Mouse (Mus musculus): ENCODE measurements around the gene Catip. TPM values are rescaled to one million over a fixed set of nuclear protein-coding genes. Genes with fewer than 3 reads are reported as not detected.
"Not testable (repeated sequence)": the region's sequence is repeated elsewhere in the genome, so short reads cannot be mapped to it uniquely, and the experiment has no call there.

The Catip gene
- polyA plus RNA-seq, 1 experiment from 2014 or later = 0.57 TPM

DNA sequence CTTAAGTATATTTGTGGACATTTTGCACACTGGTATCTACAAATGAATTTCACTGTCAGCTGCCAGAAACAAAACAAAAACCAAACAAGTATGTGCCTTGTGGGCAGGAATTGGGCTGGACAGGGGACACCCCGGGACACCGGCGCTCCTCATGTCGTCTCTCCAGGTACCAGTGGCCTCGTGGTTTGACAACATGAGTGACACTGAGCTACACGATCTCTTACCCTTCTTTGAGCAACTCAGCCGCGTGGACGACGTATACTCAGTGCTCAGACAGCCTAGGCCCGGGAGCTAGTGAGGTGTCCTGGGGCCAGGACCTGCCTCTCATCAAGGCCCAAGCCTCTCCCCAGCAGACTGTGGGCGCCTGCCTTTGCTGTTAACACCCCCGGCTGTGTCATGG lies 33.4 kb downstream of the Catip start:
- H3K9me3 ChIP-seq (ENCODE audit: control insufficient read depth, low read length) = no peaks in the 10 kb centered on the region
- DNase-seq = no peak
- peaks cover 4% of the 10 kb centered on the region; the same call in 1 of the 2 replicates for H3K27me3 ChIP-seq (ENCODE audit: control insufficient read depth, insufficient read depth, low read length)
- H3K36me3 ChIP-seq (ENCODE audit: control insufficient read depth, insufficient read depth, low read length) = peaks cover 12% of the 10 kb centered on the region
- H3K4me3 ChIP-seq (replicated peaks; ENCODE audit: low read depth, low read length) = no peak overlapping the region
- ATAC-seq (ENCODE audit: low FRiP score, low TSS enrichment) = no peak
- 91% methylated on average over 13 of the region's 13 CpGs for WGBS
- H3K9ac ChIP-seq (replicated peaks; ENCODE audit: low read length) = no peak overlapping the region
- peaks cover 12% of the 10 kb centered on the region for H3K4me1 ChIP-seq (ENCODE audit: control insufficient read depth, insufficient read depth, low read length)
- H3K4me2 ChIP-seq (ENCODE audit: low read length) = no peak overlapping the region
- no peak overlapping the region for H3K27ac ChIP-seq (replicated peaks; ENCODE audit: low read depth, low read length)

GRCm38 (mm10) chr1:74396456-74397222 lies 34.7 kb downstream of the Catip start:
- not testable (repeated sequence) for H3K27me3 ChIP-seq (ENCODE audit: control insufficient read depth, insufficient read depth, low read length); DNase-seq; H3K27ac ChIP-seq (replicated peaks; ENCODE audit: low read depth, low read length); H3K9me3 ChIP-seq (ENCODE audit: control insufficient read depth, low read length); ATAC-seq (ENCODE audit: low FRiP score, low TSS enrichment)
- Histone ChIP-seq H3K4me1 (ENCODE audit: control insufficient read depth, insufficient read depth, low read length) (peaks cover 12% of the 10 kb centered on the region), H3K4me2 (ENCODE audit: low read length) (peak overlapping the region; percentile 61), H3K36me3 (ENCODE audit: control insufficient read depth, insufficient read depth, low read length) (peaks cover 12% of the 10 kb centered on the region), H3K9ac (replicated peaks; ENCODE audit: low read length) (peak overlapping the region; percentile 48; the same call in 1 of the 2 replicates), H3K4me3 (replicated peaks; ENCODE audit: low read depth, low read length) (peak overlapping the region; percentile 36)
- WGBS = 8% methylated on average over 11 of the region's 12 CpGs

GRCm38 (mm10) chr1:74397268-74397918 lies 35.5 kb downstream of the Catip start:
- H3K36me3 ChIP-seq (ENCODE audit: control insufficient read depth, insufficient read depth, low read length) = peaks cover 12% of the 10 kb centered on the region
- 0 out of 2 replicates have a peak overlapping the region, but pooled peaks have one; percentile 37 for H3K27ac ChIP-seq (replicated peaks; ENCODE audit: low read depth, low read length)
- no peaks in the 10 kb centered on the region for H3K27me3 ChIP-seq (ENCODE audit: control insufficient read depth, insufficient read depth, low read length)
- no peaks in the 10 kb centered on the region for H3K9me3 ChIP-seq (ENCODE audit: control insufficient read depth, low read length)
- peaks cover 7% of the 10 kb centered on the region for H3K4me1 ChIP-seq (ENCODE audit: control insufficient read depth, insufficient read depth, low read length)
- H3K4me2 ChIP-seq (ENCODE audit: low read length) = peak overlapping the region; percentile 61
- under 1% methylated on average over 41 of the region's 41 CpGs for whole genome bisulfite sequencing
- H3K4me3 ChIP-seq (replicated peaks; ENCODE audit: low read depth, low read length) = peak overlapping the region; percentile 36
- H3K9ac ChIP-seq (replicated peaks; ENCODE audit: low read length) = peak overlapping the region; percentile 48; the same call in 1 of the 2 replicates
- DNase-seq (peak; percentile 91), ATAC-seq (ENCODE audit: low FRiP score, low TSS enrichment) (peak; percentile 81)

DNA sequence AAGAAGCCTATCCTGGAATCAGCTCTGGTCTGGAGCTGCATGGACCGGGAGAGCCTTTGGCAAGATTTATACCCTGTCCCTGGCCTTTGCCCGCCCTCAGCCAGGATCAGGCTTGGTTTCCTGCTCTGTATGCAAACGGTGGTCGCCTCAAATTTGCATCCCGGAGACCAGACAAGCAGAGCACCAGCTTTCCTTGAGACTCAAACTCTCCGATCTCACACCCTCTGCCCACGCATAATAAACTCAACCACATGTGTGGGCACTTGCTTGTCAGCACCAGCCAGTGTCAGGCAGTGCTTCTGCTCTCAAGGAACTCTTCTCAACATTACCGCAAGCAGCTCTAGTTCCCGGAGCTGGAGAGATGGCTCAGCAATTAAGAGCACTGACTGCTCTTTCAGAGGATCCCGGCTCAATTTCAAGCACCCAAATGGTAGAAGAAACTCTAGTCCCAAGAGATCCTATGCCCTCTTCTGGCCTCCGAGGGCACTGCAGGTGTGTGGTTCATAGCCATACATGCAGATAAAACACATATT lies 36.1 kb downstream of the Catip start:
- DNase-seq (peak; percentile 68), ATAC-seq (ENCODE audit: low FRiP score, low TSS enrichment) (peak; percentile 38; the same call in 1 of the 2 replicates)
- Histone ChIP-seq H3K27ac (replicated peaks; ENCODE audit: low read depth, low read length) (no peak overlapping the region), H3K4me3 (replicated peaks; ENCODE audit: low read depth, low read length) (peak overlapping the region; percentile 36), H3K4me1 (ENCODE audit: control insufficient read depth, insufficient read depth, low read length) (0 out of 2 replicates have a peak, but pooled peaks cover 1% of the 10 kb centered on the region), H3K36me3 (ENCODE audit: control insufficient read depth, insufficient read depth, low read length) (peaks cover 12% of the 10 kb centered on the region), H3K9ac (replicated peaks; ENCODE audit: low read length) (peak overlapping the region; percentile 48; the same call in 1 of the 2 replicates), H3K4me2 (ENCODE audit: low read length) (peak overlapping the region; percentile 61), H3K27me3 (ENCODE audit: control insufficient read depth, insufficient read depth, low read length) (no peaks in the 10 kb centered on the region), H3K9me3 (ENCODE audit: control insufficient read depth, low read length) (no peaks in the 10 kb centered on the region)
- 6% methylated on average over 11 of the region's 11 CpGs for WGBS

DNA sequence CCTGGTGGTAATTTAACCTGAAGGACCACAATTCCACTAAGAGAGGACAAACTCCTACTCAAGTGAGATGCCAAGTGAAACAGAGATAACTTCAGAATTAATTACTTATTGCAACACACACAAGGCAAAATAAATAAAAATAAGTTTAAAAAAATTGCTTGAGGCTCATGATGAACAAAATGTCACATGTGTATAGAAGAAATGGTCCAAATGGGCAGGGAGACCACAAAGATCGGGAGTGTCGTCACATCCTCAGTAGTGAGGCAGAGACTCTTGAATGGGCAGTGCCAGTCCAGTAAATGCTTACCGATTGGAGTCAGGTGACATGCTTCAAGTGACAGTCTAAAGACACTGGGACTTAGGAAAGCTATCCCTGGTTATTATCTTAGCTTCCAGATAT lies 38.6 kb downstream of the Catip start:
- DNase-seq = no peak
- ATAC-seq (ENCODE audit: low FRiP score, low TSS enrichment) = no peak
- H3K9ac ChIP-seq (replicated peaks; ENCODE audit: low read length) = no peak overlapping the region
- 84% methylated on average over 3 of the region's 3 CpGs for WGBS
- no peaks in the 10 kb centered on the region for H3K9me3 ChIP-seq (ENCODE audit: control insufficient read depth, low read length)
- no peaks in the 10 kb centered on the region for H3K4me1 ChIP-seq (ENCODE audit: control insufficient read depth, insufficient read depth, low read length)
- H3K27me3 ChIP-seq (ENCODE audit: control insufficient read depth, insufficient read depth, low read length) = no peaks in the 10 kb centered on the region
- H3K4me3 ChIP-seq (replicated peaks; ENCODE audit: low read depth, low read length) = no peak overlapping the region
- H3K4me2 ChIP-seq (ENCODE audit: low read length) = no peak overlapping the region
- H3K27ac ChIP-seq (replicated peaks; ENCODE audit: low read depth, low read length) = no peak overlapping the region
- H3K36me3 ChIP-seq (ENCODE audit: control insufficient read depth, insufficient read depth, low read length) = no peaks in the 10 kb centered on the region

DNA sequence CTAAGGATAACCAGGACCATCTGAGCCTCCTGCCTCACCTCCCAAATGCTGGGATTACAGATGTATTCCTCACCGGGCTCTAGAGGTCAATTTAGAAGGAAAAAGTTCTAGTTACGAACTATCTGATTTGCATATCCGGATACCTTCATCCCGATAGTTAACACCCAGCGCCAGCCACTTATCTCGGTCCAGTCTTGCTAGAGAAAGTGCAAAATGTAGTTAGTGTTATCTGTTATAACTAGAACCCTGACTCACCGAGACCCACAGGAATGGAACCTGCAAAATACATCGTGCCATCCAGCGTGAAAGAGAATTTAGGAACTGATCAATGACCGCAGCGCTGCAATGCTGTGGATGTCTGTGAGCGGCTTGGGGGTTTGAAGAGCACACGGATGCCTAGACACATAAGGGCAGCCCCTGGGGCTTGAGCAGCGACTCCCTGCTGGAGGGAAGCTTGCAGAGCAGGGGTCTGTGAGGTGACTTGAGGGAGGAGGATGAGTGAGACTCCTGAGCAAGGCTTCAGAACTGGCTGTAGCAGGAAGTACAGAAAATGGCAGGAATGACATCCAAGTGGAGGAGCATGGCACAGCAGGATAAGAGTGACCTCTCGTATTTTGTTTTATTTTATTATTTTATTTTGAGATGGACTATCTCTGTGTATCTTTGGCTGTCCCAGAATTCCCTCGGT lies 39.3 kb downstream of the Catip start:
- H3K36me3 ChIP-seq (ENCODE audit: control insufficient read depth, insufficient read depth, low read length) = no peaks in the 10 kb centered on the region
- ATAC-seq (ENCODE audit: low FRiP score, low TSS enrichment) = no peak
- 60% methylated on average over 16 of the region's 16 CpGs for WGBS
- H3K27ac ChIP-seq (replicated peaks; ENCODE audit: low read depth, low read length) = no peak overlapping the region
- no peak overlapping the region for H3K4me3 ChIP-seq (replicated peaks; ENCODE audit: low read depth, low read length)
- no peak overlapping the region for H3K9ac ChIP-seq (replicated peaks; ENCODE audit: low read length)
- DNase-seq = no peak
- no peaks in the 10 kb centered on the region for H3K9me3 ChIP-seq (ENCODE audit: control insufficient read depth, low read length)
- H3K4me2 ChIP-seq (ENCODE audit: low read length) = no peak overlapping the region
- H3K4me1 ChIP-seq (ENCODE audit: control insufficient read depth, insufficient read depth, low read length) = no peaks in the 10 kb centered on the region
- H3K27me3 ChIP-seq (ENCODE audit: control insufficient read depth, insufficient read depth, low read length) = no peaks in the 10 kb centered on the region

DNA sequence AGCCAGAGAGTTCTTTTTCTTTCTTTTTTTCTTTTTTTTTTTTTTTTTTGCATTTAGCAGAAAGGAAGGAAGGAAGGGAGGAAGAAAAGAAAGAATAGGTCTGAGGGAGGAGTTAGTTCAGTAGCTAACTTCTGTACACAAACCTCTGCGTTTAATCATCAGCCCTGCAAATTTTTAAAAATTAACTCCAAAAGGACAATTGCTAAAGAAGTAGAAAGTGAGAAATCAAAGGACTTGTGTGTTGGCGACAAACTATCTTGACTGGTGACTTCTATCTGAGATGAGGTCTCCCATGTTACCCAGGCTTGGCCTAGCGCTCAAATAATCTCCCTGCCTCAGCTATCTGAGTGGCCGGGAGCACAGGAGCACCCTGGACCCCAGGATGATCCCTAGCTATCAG lies 42.3 kb downstream of the Catip start:
- no peaks in the 10 kb centered on the region for H3K9me3 ChIP-seq (ENCODE audit: control insufficient read depth, low read length)
- H3K27ac ChIP-seq (replicated peaks; ENCODE audit: low read depth, low read length) = no peak overlapping the region
- H3K4me1 ChIP-seq (ENCODE audit: control insufficient read depth, insufficient read depth, low read length) = no peaks in the 10 kb centered on the region
- WGBS = 90% methylated on average over 4 of the region's 4 CpGs
- DNase-seq (no peak), ATAC-seq (ENCODE audit: low FRiP score, low TSS enrichment) (no peak)
- H3K27me3 ChIP-seq (ENCODE audit: control insufficient read depth, insufficient read depth, low read length) = no peaks in the 10 kb centered on the region
- H3K9ac ChIP-seq (replicated peaks; ENCODE audit: low read length) = no peak overlapping the region
- no peaks in the 10 kb centered on the region for H3K36me3 ChIP-seq (ENCODE audit: control insufficient read depth, insufficient read depth, low read length)
- H3K4me2 ChIP-seq (ENCODE audit: low read length) = no peak overlapping the region
- no peak overlapping the region for H3K4me3 ChIP-seq (replicated peaks; ENCODE audit: low read depth, low read length)

GRCm38 (mm10) chr1:74408589-74409504 lies 46.9 kb downstream of the Catip start, which contains the start of gene Vil1:
Gene Vil1 (plus strand): TSS chr1:74409376.
- Histone ChIP-seq H3K9me3 (ENCODE audit: control insufficient read depth, low read length) (no peaks in the 10 kb centered on the region), H3K4me3 (replicated peaks; ENCODE audit: low read depth, low read length) (no peak within 1 kb of the TSS), H3K4me1 (ENCODE audit: control insufficient read depth, insufficient read depth, low read length) (no peaks in the 10 kb centered on the region), H3K36me3 (ENCODE audit: control insufficient read depth, insufficient read depth, low read length) (no peaks in the 10 kb centered on the region), H3K27me3 (ENCODE audit: control insufficient read depth, insufficient read depth, low read length) (no peaks in the 10 kb centered on the region), H3K4me2 (ENCODE audit: low read length) (no peak within 1 kb of the TSS), H3K27ac (replicated peaks; ENCODE audit: low read depth, low read length) (no peak within 1 kb of the TSS), H3K9ac (replicated peaks; ENCODE audit: low read length) (no peak within 1 kb of the TSS)
- ATAC-seq (ENCODE audit: low FRiP score, low TSS enrichment) (no peak), DNase-seq (no peak)
- 62% methylated on average over 15 of the region's 15 CpGs for WGBS

Measured in midbrain, embryonic 14.5 days (tissue).